Mouse (Mus musculus): ENCODE measurements around the gene Vdac1. TPM values are rescaled to one million over a fixed set of nuclear protein-coding genes. Genes with fewer than 3 reads are reported as not detected.
A peak's percentile ranks its signal among the peaks of the same experiment; 100 is the strongest.

Gene Vdac1
- polyA plus RNA-seq, 1 experiment from 2014 or later: 423 TPM

DNA sequence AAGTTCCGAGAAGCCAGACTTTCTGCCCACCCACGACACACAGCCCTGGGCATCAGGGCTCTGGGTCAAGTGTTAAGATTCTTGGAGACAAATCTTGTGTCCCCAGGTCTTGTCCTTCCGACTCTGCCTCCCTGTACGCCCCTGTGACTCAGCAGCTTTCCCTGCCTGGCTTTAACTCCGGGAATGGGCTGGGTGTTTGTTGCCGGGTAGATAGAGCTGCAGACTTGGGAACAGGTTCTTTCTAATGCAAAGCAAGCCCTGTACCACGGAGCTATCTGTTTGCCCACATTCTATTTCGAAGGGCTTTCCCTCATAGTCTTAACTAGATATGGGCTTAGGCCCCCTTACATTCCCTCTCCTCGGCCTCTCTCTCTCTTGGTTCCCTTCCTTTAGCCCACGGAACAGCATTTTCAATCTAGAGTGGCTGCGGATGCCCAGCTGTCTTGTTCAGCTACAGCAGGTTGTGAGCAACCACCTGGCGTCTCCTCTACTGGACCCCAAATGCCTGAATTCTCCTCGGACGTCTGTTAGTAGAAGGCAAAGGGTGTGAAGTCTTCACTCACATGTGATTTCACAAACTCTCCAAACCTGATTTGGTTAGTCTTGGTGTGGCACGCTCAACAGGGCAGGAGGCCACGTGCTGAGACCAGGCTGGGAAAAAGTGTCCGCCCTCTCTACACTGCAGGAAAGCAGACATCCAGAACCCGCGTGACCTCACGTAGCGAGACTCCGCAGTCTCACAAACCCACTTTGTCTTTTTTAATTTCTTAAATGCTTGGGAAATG is 782 bp upstream of the Vdac1 start:
- Histone ChIP-seq H3K4me3 (peak overlapping the region; percentile 83), H3K4me1 (replicated peaks) (peaks cover 39% of the 10 kb centered on the region), H3K4me2 (peak overlapping the region; percentile 78), H3K9ac (peak overlapping the region; percentile 96), H3K9me3 (replicated peaks) (no peaks in the 10 kb centered on the region), H3K36me3 (no peaks in the 10 kb centered on the region), H3K27me3 (replicated peaks) (no peaks in the 10 kb centered on the region), H3K27ac (ENCODE audit: poor library complexity, severe bottlenecking) (peak overlapping the region; percentile 97)
- 13% methylated on average over 22 of the region's 22 CpGs for WGBS
- ATAC-seq (ENCODE audit: insufficient number of reproducible peaks, low FRiP score): peak; percentile 40; the same call in 1 of the 2 replicates

DNA sequence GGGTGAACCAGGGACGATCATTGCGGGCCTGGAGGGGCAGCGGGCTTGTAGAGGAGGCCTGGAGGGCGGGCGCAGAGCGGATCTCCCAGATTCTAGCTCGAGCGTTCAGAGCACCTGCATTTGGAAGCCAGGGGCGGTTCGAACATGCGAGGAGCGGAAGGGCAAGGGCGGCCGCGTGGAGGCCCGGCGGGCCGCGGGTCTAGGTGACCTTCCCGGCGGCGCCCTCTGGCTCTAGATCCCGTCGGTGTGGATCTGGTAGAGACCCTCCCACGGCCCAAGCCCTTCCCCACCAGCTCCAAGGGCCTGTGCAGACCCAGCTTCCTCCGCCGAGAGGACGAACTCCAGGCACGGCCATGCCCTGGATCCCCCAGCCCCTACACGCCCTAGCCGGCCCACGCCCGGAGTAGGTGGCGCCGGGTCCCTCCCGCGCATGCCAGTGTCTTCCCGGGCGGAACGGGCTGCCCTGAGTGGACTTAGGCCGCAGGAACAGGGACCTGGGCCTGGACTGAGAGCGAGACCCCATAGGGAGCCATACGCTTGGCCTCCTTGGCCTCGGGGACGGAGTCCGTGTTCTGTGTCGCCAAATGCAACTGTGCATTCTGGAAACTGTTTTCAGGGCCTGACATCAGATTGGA is 744 bp downstream of the Vdac1 start:
- H3K4me3 ChIP-seq: peak overlapping the region; percentile 83
- peak; percentile 54 for ATAC-seq (ENCODE audit: insufficient number of reproducible peaks, low FRiP score)
- no peaks in the 10 kb centered on the region for H3K27me3 ChIP-seq (replicated peaks)
- peaks cover 54% of the 10 kb centered on the region for H3K4me1 ChIP-seq (replicated peaks)
- H3K4me2 ChIP-seq: peak overlapping the region; percentile 78
- no peaks in the 10 kb centered on the region for H3K36me3 ChIP-seq
- H3K27ac ChIP-seq (ENCODE audit: poor library complexity, severe bottlenecking): peak overlapping the region; percentile 97
- under 1% methylated on average over 47 of the region's 47 CpGs for WGBS
- no peaks in the 10 kb centered on the region for H3K9me3 ChIP-seq (replicated peaks)
- H3K9ac ChIP-seq: peak overlapping the region; percentile 96

DNA sequence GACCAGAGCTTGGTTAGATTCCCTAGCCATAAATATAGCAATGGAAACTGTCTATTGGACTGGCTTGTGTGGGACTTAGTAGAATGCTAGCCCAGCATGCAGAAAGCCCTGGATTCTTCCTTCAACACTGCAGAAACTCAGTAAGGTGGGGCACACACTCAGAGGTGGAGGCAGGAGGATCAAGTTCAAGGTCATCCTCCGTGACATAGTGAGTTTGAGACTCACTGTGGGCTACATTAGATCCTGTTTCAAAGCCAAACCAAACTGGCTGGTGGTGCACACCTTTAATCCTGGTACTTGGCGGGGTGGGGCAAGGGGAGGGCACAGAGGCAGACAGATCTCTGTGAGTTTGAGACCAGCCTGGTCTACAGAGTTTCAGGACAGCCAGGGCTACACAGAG is 3.7 kb downstream of the Vdac1 start:
- H3K36me3 ChIP-seq: 0 out of 2 replicates have a peak, but pooled peaks cover 3% of the 10 kb centered on the region
- peaks cover 73% of the 10 kb centered on the region for H3K4me1 ChIP-seq (replicated peaks)
- H3K27me3 ChIP-seq (replicated peaks): no peaks in the 10 kb centered on the region
- ATAC-seq (ENCODE audit: insufficient number of reproducible peaks, low FRiP score): no peak
- WGBS: 69% methylated on average over 2 of the region's 2 CpGs
- no peaks in the 10 kb centered on the region for H3K9me3 ChIP-seq (replicated peaks)
- H3K4me2 ChIP-seq: peak overlapping the region; percentile 78
- H3K27ac ChIP-seq (ENCODE audit: poor library complexity, severe bottlenecking): peak overlapping the region; percentile 95
- peak overlapping the region; percentile 71 for H3K9ac ChIP-seq
- 0 out of 2 replicates have a peak overlapping the region, but pooled peaks have one; percentile 20 for H3K4me3 ChIP-seq

- Histone ChIP-seq H3K4me2 (peak overlapping the region; percentile 78), H3K9ac (peak overlapping the region; percentile 71), H3K9me3 (replicated peaks) (no peaks in the 10 kb centered on the region), H3K4me1 (replicated peaks) (peaks cover 73% of the 10 kb centered on the region), H3K27ac (ENCODE audit: poor library complexity, severe bottlenecking) (peak overlapping the region; percentile 95), H3K4me3 (peak overlapping the region; percentile 20), H3K36me3 (peaks cover 7% of the 10 kb centered on the region; the same call in 1 of the 2 replicates), H3K27me3 (replicated peaks) (no peaks in the 10 kb centered on the region)
- ATAC-seq (ENCODE audit: insufficient number of reproducible peaks, low FRiP score): no peak
- 59% methylated on average over 1 of the region's 1 CpGs for WGBS
These were observed 4.5 kb downstream of the Vdac1 start for GRCm38 (mm10) chr11:52365143-52365542.

- Histone ChIP-seq H3K9ac (peak overlapping the region; percentile 44; the same call in 1 of the 2 replicates), H3K9me3 (replicated peaks) (no peaks in the 10 kb centered on the region), H3K4me2 (no peak overlapping the region), H3K4me3 (no peak overlapping the region), H3K27me3 (replicated peaks) (no peaks in the 10 kb centered on the region), H3K4me1 (replicated peaks) (peaks cover 84% of the 10 kb centered on the region), H3K27ac (ENCODE audit: poor library complexity, severe bottlenecking) (0 out of 2 replicates have a peak overlapping the region, but pooled peaks have one; percentile 95), H3K36me3 (peaks cover 9% of the 10 kb centered on the region; the same call in 1 of the 2 replicates)
- ATAC-seq (ENCODE audit: insufficient number of reproducible peaks, low FRiP score): no peak
- 71% methylated on average over 5 of the region's 5 CpGs for WGBS
These were observed 5.7 kb downstream of the Vdac1 start for GRCm38 (mm10) chr11:52366358-52366757.

- H3K27me3 ChIP-seq (replicated peaks): no peaks in the 10 kb centered on the region
- peaks cover 9% of the 10 kb centered on the region; the same call in 1 of the 2 replicates for H3K36me3 ChIP-seq
- no peak overlapping the region for H3K4me2 ChIP-seq
- H3K27ac ChIP-seq (ENCODE audit: poor library complexity, severe bottlenecking): no peak overlapping the region
- H3K9me3 ChIP-seq (replicated peaks): no peaks in the 10 kb centered on the region
- no peak for ATAC-seq (ENCODE audit: insufficient number of reproducible peaks, low FRiP score)
- peaks cover 80% of the 10 kb centered on the region for H3K4me1 ChIP-seq (replicated peaks)
- H3K4me3 ChIP-seq: no peak overlapping the region
- WGBS: 58% methylated on average over 10 of the region's 10 CpGs
- no peak overlapping the region for H3K9ac ChIP-seq
These were observed 7.7 kb downstream of the Vdac1 start for GRCm38 (mm10) chr11:52368176-52368985.

GRCm38 (mm10) chr11:52369252-52370134 is 8.8 kb downstream of the Vdac1 start:
- H3K27ac ChIP-seq (ENCODE audit: poor library complexity, severe bottlenecking): peak overlapping the region; percentile 52
- no peaks in the 10 kb centered on the region for H3K27me3 ChIP-seq (replicated peaks)
- no peak overlapping the region for H3K9ac ChIP-seq
- H3K4me2 ChIP-seq: no peak overlapping the region
- no peak overlapping the region for H3K4me3 ChIP-seq
- ATAC-seq (ENCODE audit: insufficient number of reproducible peaks, low FRiP score): no peak
- H3K4me1 ChIP-seq (replicated peaks): peaks cover 73% of the 10 kb centered on the region
- peaks cover 13% of the 10 kb centered on the region for H3K36me3 ChIP-seq
- H3K9me3 ChIP-seq (replicated peaks): no peaks in the 10 kb centered on the region
- WGBS: 82% methylated on average over 9 of the region's 9 CpGs

GRCm38 (mm10) chr11:52370135-52370452 is 9.4 kb downstream of the Vdac1 start:
- Histone ChIP-seq H3K27ac (ENCODE audit: poor library complexity, severe bottlenecking) (peak overlapping the region; percentile 80), H3K4me1 (replicated peaks) (peaks cover 68% of the 10 kb centered on the region), H3K9ac (no peak overlapping the region), H3K4me2 (no peak overlapping the region), H3K36me3 (peaks cover 19% of the 10 kb centered on the region), H3K9me3 (replicated peaks) (no peaks in the 10 kb centered on the region), H3K4me3 (no peak overlapping the region), H3K27me3 (replicated peaks) (no peaks in the 10 kb centered on the region)
- ATAC-seq (ENCODE audit: insufficient number of reproducible peaks, low FRiP score): no peak
- WGBS: 98% methylated on average over 2 of the region's 2 CpGs

GRCm38 (mm10) chr11:52370538-52370937 is 9.9 kb downstream of the Vdac1 start:
- no peak overlapping the region for H3K9ac ChIP-seq
- no peak overlapping the region for H3K4me3 ChIP-seq
- peak; percentile 26; the same call in 1 of the 2 replicates for ATAC-seq (ENCODE audit: insufficient number of reproducible peaks, low FRiP score)
- WGBS: 27% methylated on average over 2 of the region's 2 CpGs
- no peaks in the 10 kb centered on the region for H3K9me3 ChIP-seq (replicated peaks)
- H3K4me2 ChIP-seq: 0 out of 2 replicates have a peak overlapping the region, but pooled peaks have one; percentile 7
- H3K27me3 ChIP-seq (replicated peaks): no peaks in the 10 kb centered on the region
- H3K4me1 ChIP-seq (replicated peaks): peaks cover 63% of the 10 kb centered on the region
- peaks cover 22% of the 10 kb centered on the region for H3K36me3 ChIP-seq
- peak overlapping the region; percentile 80 for H3K27ac ChIP-seq (ENCODE audit: poor library complexity, severe bottlenecking)

DNA sequence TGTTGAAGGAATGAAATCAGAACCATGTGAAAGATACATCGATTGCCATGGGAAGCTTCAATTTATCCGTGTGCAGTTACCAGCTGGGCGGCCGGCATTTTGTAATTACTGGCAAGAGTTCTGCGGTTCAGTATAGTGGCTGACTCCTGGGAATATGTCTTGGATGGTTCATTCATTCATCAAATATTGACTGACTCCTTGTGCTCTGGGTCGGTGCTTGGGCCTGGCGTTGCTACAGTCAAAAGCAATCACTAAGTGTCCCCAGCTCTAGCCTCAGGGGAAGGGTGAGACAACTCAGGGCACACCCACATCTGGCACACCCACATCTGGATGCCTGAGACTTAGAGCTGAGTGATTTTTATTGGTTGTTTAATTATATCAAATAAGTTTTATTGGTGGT is 13.2 kb downstream of the Vdac1 start:
- H3K9ac ChIP-seq: no peak overlapping the region
- no peak for ATAC-seq (ENCODE audit: insufficient number of reproducible peaks, low FRiP score)
- no peaks in the 10 kb centered on the region for H3K9me3 ChIP-seq (replicated peaks)
- H3K27me3 ChIP-seq (replicated peaks): no peaks in the 10 kb centered on the region
- H3K4me2 ChIP-seq: no peak overlapping the region
- H3K36me3 ChIP-seq: peaks cover 49% of the 10 kb centered on the region
- H3K27ac ChIP-seq (ENCODE audit: poor library complexity, severe bottlenecking): no peak overlapping the region
- H3K4me1 ChIP-seq (replicated peaks): peaks cover 42% of the 10 kb centered on the region
- no peak overlapping the region for H3K4me3 ChIP-seq
- WGBS: 88% methylated on average over 7 of the region's 7 CpGs
